Mouse (Mus musculus): ENCODE results near the gene Gm3373. TPM values are rescaled to one million over a fixed set of nuclear protein-coding genes. Genes with fewer than 3 reads are reported as not detected.
"Not testable (repeated sequence)": the region's sequence is repeated elsewhere in the genome, so short reads cannot be mapped to it uniquely, and the experiment has no call there.

Gene Gm3373
- total RNA-seq (2021), result under 1 TPM in 1 of 2 experiments, not detected in 1; 0.37 TPM
- long read RNA-seq, experiment 1, partial matches to known transcripts, result 1 of 3 reads
- long read RNA-seq, experiment 1, other reads (novel, unspliced or antisense), result 2 of 3 reads
- long read RNA-seq, experiment 2, partial matches to known transcripts, result 0 of 2 reads
- long read RNA-seq, experiment 2, other reads (novel, unspliced or antisense), result 2 of 2 reads

GRCm38 (mm10) chr14:5741477-5741876 lies at the start of gene Gm3373:
Gm3373 (minus strand) TSS chr14:5741577.
- DNase-seq (ENCODE audit: low spot score in 2 of 2); intact Hi-C loops (cut with DNase I): not testable (repeated sequence)

GRCm38 (mm10) chr14:5687357-5687756 lies 54.0 kb downstream of the Gm3373 start, which contains the start of gene Gm9603:
Gm9603 (minus strand) TSS chr14:5687457.
- DNase-seq (ENCODE audit: low spot score in 2 of 2); intact Hi-C loops (cut with DNase I): not testable (repeated sequence)

Other genes with a start within 250 kb of the Gm3373 start
- gene Gm3488, start 239.9 kb downstream of the Gm3373 start, total RNA-seq (2021), result 1 to 10 TPM; 2.0 to 2.4 TPM
- gene Gm3532, start 203.1 kb downstream of the Gm3373 start, total RNA-seq (2021), result not detected
- not detected for gene Gm8265, start 108.5 kb downstream of the Gm3373 start, total RNA-seq (2021)
- gene Gm9603, start 54.1 kb downstream of the Gm3373 start, total RNA-seq (2021), result not detected
- 1 to 10 TPM; 2.4 to 4.7 TPM for gene Gm3383, start 66.4 kb upstream of the Gm3373 start, total RNA-seq (2021)
- gene Gm3424, start 88.8 kb upstream of the Gm3373 start, total RNA-seq (2021), result not detected
- under 1 TPM; 0.46 to 0.85 TPM for gene Gm8237, start 138.8 kb upstream of the Gm3373 start, total RNA-seq (2021)
- under 1 TPM; 0.51 to 0.68 TPM for gene Gm3248, start 220.2 kb upstream of the Gm3373 start, total RNA-seq (2021)
- not detected for gene Gm3453, start 237.6 kb upstream of the Gm3373 start, total RNA-seq (2021)

Measured in left cerebral cortex, postnatal 14 days (tissue).